Mouse (Mus musculus) CH12.LX (cell line): Measurements from ENCODE around the gene Fgf11. TPM values are rescaled to one million over a fixed set of nuclear protein-coding genes. Genes with fewer than 3 reads are reported as not detected.

Source experiments
- DNase-seq: peaks from one replicate; pipeline ENCODE4 v3.0.0-alpha.2; 2013; ENCODE audit errors: extremely low read depth
- H3K27ac ChIP-seq: 2 replicates; pipeline ENCODE4 v1.5.1; 2012; ENCODE audit warnings: low read depth, mild to moderate bottlenecking, control low read depth, moderate library complexity; ENCODE audit not compliant: insufficient read depth
- H3K27me3 ChIP-seq: replicated peaks from 2 replicates; pipeline ENCODE3; 2012; ENCODE audit warnings: inconsistent platforms
- H3K36me3 ChIP-seq, 2 experiments: replicated peaks in 1 of 2; 2 replicates each; pipeline versions ENCODE3 to v1.6.1; 2012; ENCODE audit warnings: inconsistent platforms in 1 of 2, low read length in 1 of 2, mild to moderate bottlenecking in 1 of 2, mixed read lengths in 1 of 2, moderate library complexity in 1 of 2; ENCODE audit not compliant: control insufficient read depth in 1 of 2, insufficient read depth in 1 of 2
- H3K4me1 ChIP-seq, 2 experiments: 2 replicates each; pipeline ENCODE4 v1.6.1; 2012; ENCODE audit warnings: inconsistent platforms in 1 of 2, moderate library complexity in 1 of 2; ENCODE audit not compliant: insufficient read depth in 2 of 2, control insufficient read depth in 1 of 2
- H3K4me2 ChIP-seq: 2 replicates; pipeline ENCODE4 v1.6.1; 2012; ENCODE audit warnings: low read depth, mild to moderate bottlenecking, control low read depth; ENCODE audit not compliant: poor library complexity, insufficient read depth, severe bottlenecking
- H3K4me3 ChIP-seq, 3 experiments: fragments of 150-350 bp in 1 of 3; sonication (generic) in 1 of 3; replicated peaks in 1 of 3; 2 replicates each; pipeline versions ENCODE3 to v1.5.1; 2011 to 2012; ENCODE audit warnings: low read depth in 2 of 3, low read length in 2 of 3, mild to moderate bottlenecking in 2 of 3, moderate library complexity in 2 of 3, control low read depth in 1 of 3, improper control_type of control experiment in 1 of 3, inconsistent platforms in 1 of 3, mixed read lengths in 1 of 3; ENCODE audit not compliant: poor library complexity in 1 of 3
- H3K79me2 ChIP-seq: replicated peaks from 2 replicates; pipeline ENCODE4 v1.6.1; 2012; ENCODE audit warnings: mild to moderate bottlenecking, moderate library complexity; ENCODE audit not compliant: control insufficient read depth, poor library complexity, insufficient read depth, severe bottlenecking; ENCODE audit errors: extremely low read depth
- H3K9ac ChIP-seq: 2 replicates; pipeline ENCODE4 v1.6.1; 2012; ENCODE audit warnings: low read depth, mild to moderate bottlenecking, control low read depth, moderate library complexity; ENCODE audit not compliant: insufficient read depth
- H3K9me3 ChIP-seq: replicated peaks from 2 replicates; pipeline ENCODE3; 2012; ENCODE audit warnings: low read length, inconsistent platforms, mixed read lengths
- BHLHE40 ChIP-seq: IDR thresholded peaks from 2 replicates; pipeline ENCODE4 v1.6.1; 2011; ENCODE audit warnings: mild to moderate bottlenecking, low read depth, low read length, improper control_type of control experiment
- CHD2 ChIP-seq: IDR thresholded peaks from 2 replicates; pipeline ENCODE4 v1.6.1; 2011; ENCODE audit warnings: low read length, improper control_type of control experiment
- CTCF ChIP-seq, 2 experiments: IDR thresholded peaks in 1 of 2; conservative IDR thresholded peaks in 1 of 2; 2 replicates each; pipeline ENCODE4 v1.5.1; 2011 to 2012; ENCODE audit warnings: low read depth in 2 of 2, low read length in 2 of 2, improper control_type of control experiment in 1 of 2, inconsistent platforms in 1 of 2, mild to moderate bottlenecking in 1 of 2, moderate library complexity in 1 of 2
- E2F4 ChIP-seq: IDR thresholded peaks from 2 replicates; pipeline ENCODE4 v1.6.1; 2011; ENCODE audit warnings: low read depth, low read length, improper control_type of control experiment; ENCODE audit not compliant: insufficient replicate concordance
- ELF1 ChIP-seq: IDR thresholded peaks from 2 replicates; pipeline ENCODE4 v1.6.1; 2014; ENCODE audit warnings: low read depth, mild to moderate bottlenecking, inconsistent platforms, low read length, improper control_type of control experiment
- HCFC1 ChIP-seq: IDR thresholded peaks from 2 replicates; pipeline ENCODE4 v1.6.1; 2012; ENCODE audit warnings: low read depth, mild to moderate bottlenecking, inconsistent platforms, low read length, improper control_type of control experiment
- JUN ChIP-seq: IDR thresholded peaks from 2 replicates; pipeline ENCODE4 v1.6.1; 2011; ENCODE audit warnings: low read depth, mild to moderate bottlenecking, low read length, improper control_type of control experiment, moderate library complexity; ENCODE audit not compliant: insufficient read depth
- KAT2A ChIP-seq: IDR thresholded peaks from 2 replicates; pipeline ENCODE4 v1.6.1; 2012; ENCODE audit warnings: low read length, improper control_type of control experiment, inconsistent platforms; ENCODE audit not compliant: insufficient replicate concordance
- MAX ChIP-seq: IDR thresholded peaks from 2 replicates; pipeline ENCODE4 v1.6.1; 2011; ENCODE audit warnings: low read length, improper control_type of control experiment
- MAZ ChIP-seq: IDR thresholded peaks from 2 replicates; pipeline ENCODE4 v1.6.1; 2012; ENCODE audit warnings: low read depth, mild to moderate bottlenecking, inconsistent platforms, low read length, improper control_type of control experiment, moderate library complexity
- MXI1 ChIP-seq: IDR thresholded peaks from 2 replicates; pipeline ENCODE4 v1.6.1; 2011; ENCODE audit warnings: mild to moderate bottlenecking, low read depth, low read length, improper control_type of control experiment
- MYC ChIP-seq: IDR thresholded peaks from 2 replicates; pipeline ENCODE4 v1.6.1; 2011; ENCODE audit warnings: low read depth, mild to moderate bottlenecking, improper control_type of control experiment, low read length
- NELFE ChIP-seq: IDR thresholded peaks from 2 replicates; pipeline ENCODE4 v1.6.1; 2011; ENCODE audit warnings: low read depth, low read length, improper control_type of control experiment
- POLR2A ChIP-seq: IDR thresholded peaks from 2 replicates; pipeline ENCODE4 v1.6.1; 2011; ENCODE audit warnings: low read depth, mild to moderate bottlenecking, improper control_type of control experiment, low read length
- RAD21 ChIP-seq: IDR thresholded peaks from 2 replicates; pipeline ENCODE4 v1.6.1; 2011; ENCODE audit warnings: low read depth, mild to moderate bottlenecking, low read length, improper control_type of control experiment, moderate library complexity
- RCOR1 ChIP-seq: conservative IDR thresholded peaks from 2 replicates; pipeline ENCODE4 v1.6.1; 2012; ENCODE audit warnings: low read depth, mild to moderate bottlenecking, inconsistent platforms, low read length, improper control_type of control experiment
- SIN3A ChIP-seq: IDR thresholded peaks from 2 replicates; pipeline ENCODE4 v1.6.1; 2012; ENCODE audit warnings: low read length, improper control_type of control experiment, inconsistent platforms
- USF1 ChIP-seq: IDR thresholded peaks from 2 replicates; pipeline ENCODE4 v1.6.1; 2014; ENCODE audit warnings: low read depth, mild to moderate bottlenecking, inconsistent platforms, low read length, improper control_type of control experiment
- USF2 ChIP-seq: conservative IDR thresholded peaks from 2 replicates; pipeline ENCODE4 v1.6.1; 2011; ENCODE audit warnings: low read depth, low read length, improper control_type of control experiment
- ZNF384 ChIP-seq: IDR thresholded peaks from 2 replicates; pipeline ENCODE4 v1.6.1; 2012; ENCODE audit warnings: low read depth, low read length, improper control_type of control experiment, inconsistent platforms
- dilution Hi-C: fragments of 300-500 bp; cut with MboI; formaldehyde crosslinking; loops from 2 replicates; pipeline ENCODE4 v1.14.3; 2020; ENCODE audit warnings: low sequenced_read_pairs; ENCODE audit not compliant: extremely low pct_unique_long_range_greater_than_20kb, extremely low pct_ligation_motif_present
- in situ Hi-C: fragments of 300-500 bp; cut with MboI; formaldehyde crosslinking; loops from 3 replicates; pipeline ENCODE4 v1.14.3; 2019; ENCODE audit warnings: low sequenced_read_pairs, low pct_ligation_motif_present, low pct_unique_long_range_greater_than_20kb, mixed read lengths
- polyA plus RNA-seq: library from polyadenylated mRNA; unstranded; fragments of >175 nt; gene quantifications from 2 replicates; pipeline ENCODE4 v1.2.1, GENCODE M21; 2012; ENCODE audit warnings: low read depth; ENCODE audit not compliant: insufficient read length
- total RNA-seq, 2 experiments: library from RNA; depleted of rRNA; stranded (reverse); fragments of 300-350 nt in 1 of 2; fragments of >200 nt in 1 of 2; gene quantifications; 2 replicates each; pipeline ENCODE4 v1.2.3; 2012 to 2014

Gene Fgf11
- total and polyA plus RNA-seq, 3 experiments: 0.93 to 3.9 (median 1.8) TPM

DNA sequence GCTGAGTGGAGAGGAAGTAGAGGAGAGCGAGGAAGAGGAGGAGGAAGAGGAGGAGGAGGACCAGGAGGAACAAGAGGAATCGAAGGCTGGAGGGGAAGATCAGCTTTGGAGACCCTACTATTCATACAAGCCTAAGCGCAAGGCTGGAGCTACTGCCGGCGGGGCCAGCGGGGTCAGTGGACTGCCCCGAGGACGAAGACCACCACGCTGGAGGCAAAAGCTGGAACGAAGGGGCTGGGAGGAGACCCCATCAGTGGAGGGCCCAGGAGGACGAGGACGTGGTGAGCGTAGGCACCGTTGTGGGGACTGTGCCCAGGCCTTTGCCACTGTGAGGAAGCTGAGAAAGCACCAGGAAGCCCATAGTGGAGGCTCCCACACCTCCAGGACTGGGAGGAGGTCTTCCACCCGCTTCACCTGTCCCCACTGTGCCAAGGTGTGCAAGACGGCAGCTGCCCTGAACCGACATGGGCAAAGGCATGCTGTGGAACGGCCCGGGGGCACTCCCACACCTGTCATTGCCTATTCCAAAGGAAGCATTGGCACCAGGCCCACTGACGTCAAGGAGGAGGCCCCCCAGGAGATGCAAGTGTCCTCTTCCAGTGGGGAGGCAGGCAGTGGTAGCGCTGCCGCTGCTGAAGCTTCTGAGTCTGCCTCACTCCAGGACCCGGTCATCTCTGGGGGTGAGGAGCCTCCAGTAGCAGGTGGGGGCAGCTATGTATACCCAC lies 23.2 kb downstream of the Fgf11 start:
- H3K27me3 ChIP-seq: no peaks in the 10 kb centered on the region

DNA sequence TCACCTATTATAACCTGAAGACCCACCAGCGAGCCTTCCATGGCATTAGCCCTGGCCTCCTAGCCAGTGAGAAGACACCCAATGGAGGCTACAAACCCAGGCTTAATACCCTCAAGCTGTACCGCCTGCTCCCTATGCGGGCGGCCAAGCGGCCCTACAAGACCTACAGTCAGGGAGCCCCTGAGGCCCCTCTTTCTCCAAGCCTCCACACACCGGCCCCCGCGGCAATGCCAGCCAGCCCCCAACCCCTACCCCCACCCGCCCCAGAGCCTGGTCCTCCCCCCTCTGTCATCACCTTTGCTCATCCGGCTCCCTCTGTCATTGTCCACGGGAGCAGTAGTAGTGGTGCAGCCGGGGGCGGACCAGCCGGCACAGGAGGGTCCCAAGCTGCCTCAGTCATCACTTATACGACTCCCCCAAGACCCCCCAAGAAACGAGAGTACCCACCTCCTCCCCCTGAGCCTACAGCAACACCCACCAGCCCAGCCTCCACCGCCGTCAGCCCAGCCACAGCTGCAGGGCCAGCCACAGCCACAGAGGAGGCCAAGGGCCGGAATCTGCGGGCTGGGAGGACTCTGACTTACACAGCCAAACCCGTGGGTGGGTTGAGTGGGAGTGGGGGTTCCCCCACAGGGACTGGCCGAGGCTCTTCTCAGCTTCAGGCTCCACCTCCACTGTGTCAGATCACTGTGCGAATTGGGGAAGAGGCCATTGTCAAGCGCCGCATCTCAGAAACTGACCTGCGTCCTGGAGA lies 24.0 kb downstream of the Fgf11 start:
- H3K36me3 ChIP-seq: peaks cover 8 to 38% of the 10 kb centered on the region in 2 experiments
- TF ChIP-seq MYC (no peak), MAZ (no peak), KAT2A (no peak), CHD2 (no peak), HCFC1 (no peak), SIN3A (no peak), ELF1 (no peak), BHLHE40 (no peak), NELFE (no peak), ZNF384 (no peak), USF2 (no peak), RCOR1 (no peak), POLR2A (no peak), MXI1 (no peak), USF1 (no peak), CTCF (conservative IDR thresholded peaks at IDR 0.05 in 1 of 2, IDR thresholded peaks at IDR 0.05 in 1 of 2; ENCODE audit: low read depth in 2 of 2, low read length in 2 of 2) (no peak)
- dilution Hi-C loops (no loop called here), in situ Hi-C loops (no loop called here)
- no peak overlapping the region for H3K9ac ChIP-seq
- no peaks in the 10 kb centered on the region for H3K9me3 ChIP-seq
- H3K4me2 ChIP-seq: no peak overlapping the region
- no peaks in the 10 kb centered on the region for H3K27me3 ChIP-seq
- H3K4me1 ChIP-seq: peaks cover 40 to 71% of the 10 kb centered on the region in 2 experiments
- DNase-seq: no peak
- no peaks in the 10 kb centered on the region for H3K79me2 ChIP-seq
- H3K4me3 ChIP-seq: no peak overlapping the region
- no peak overlapping the region for H3K27ac ChIP-seq

More for the DNA sequence above, 23.2 kb downstream of the Fgf11 start:
- no peaks in the 10 kb centered on the region for H3K9me3 ChIP-seq
- in situ Hi-C loops (no loop called here), dilution Hi-C loops (no loop called here)
- H3K4me2 ChIP-seq: no peak overlapping the region
- no peak overlapping the region for H3K4me3 ChIP-seq
- H3K4me1 ChIP-seq: peaks cover 40 to 71% of the 10 kb centered on the region in 2 experiments
- no peak overlapping the region for H3K27ac ChIP-seq
- no peak overlapping the region for H3K9ac ChIP-seq
- H3K79me2 ChIP-seq: no peaks in the 10 kb centered on the region
- peaks cover 8 to 40% of the 10 kb centered on the region in 2 experiments for H3K36me3 ChIP-seq
- TF ChIP-seq JUN (no peak), KAT2A (no peak), RCOR1 (no peak), ZNF384 (no peak), E2F4 (no peak), RAD21 (no peak), MAX (no peak)
- TF ChIP-seq, all 38 proteins: peak for 0
- DNase-seq: no peak
